Mouse (Mus musculus): Measurements from ENCODE around the gene Evx2.

Gene Evx2

GRCm38 (mm10) chr2:74695383-74695782, 36.0 kb upstream of the Evx2 start:
- DNase-seq (ENCODE audit: low spot score), result no peak

DNA sequence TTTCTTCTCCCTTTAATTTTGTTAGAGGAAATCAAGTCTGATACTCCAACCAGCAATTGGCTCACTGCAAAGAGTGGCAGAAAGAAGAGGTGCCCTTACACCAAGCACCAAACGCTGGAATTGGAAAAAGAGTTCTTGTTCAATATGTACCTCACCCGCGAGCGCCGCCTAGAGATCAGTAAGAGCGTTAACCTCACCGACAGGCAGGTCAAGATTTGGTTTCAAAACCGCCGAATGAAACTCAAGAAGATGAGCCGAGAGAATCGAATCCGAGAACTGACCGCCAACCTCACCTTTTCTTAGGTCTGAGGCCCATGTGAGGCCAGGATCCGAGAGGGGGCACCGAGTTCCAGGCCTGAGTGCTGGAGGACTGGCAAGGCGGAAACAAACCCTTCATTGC, 34.7 kb upstream of the Evx2 start:
- no peak for DNase-seq (ENCODE audit: low spot score)

DNA sequence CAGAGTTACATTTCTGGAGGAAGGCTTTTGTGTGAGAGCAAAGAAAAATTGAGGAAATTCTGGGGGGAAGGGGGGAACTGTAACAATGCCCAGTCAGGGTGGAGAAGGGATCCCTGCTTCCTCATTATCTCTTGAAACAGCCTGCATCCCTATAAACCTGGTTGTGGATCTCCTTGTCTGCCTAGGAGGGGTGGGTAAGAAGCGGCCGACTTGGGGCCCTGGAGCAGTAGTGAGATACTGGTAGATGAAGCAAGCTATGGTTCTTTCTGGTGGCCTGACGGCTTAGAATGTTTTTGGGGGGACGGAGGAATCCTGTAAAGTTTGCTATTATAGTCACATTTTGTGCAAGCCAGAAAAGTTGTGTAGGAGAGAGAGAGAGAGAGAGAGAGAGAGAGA, 34.1 kb upstream of the Evx2 start:
- DNase-seq (ENCODE audit: low spot score), result no peak

- DNase-seq (ENCODE audit: low spot score), result no peak
These were observed 33.6 kb upstream of the Evx2 start for GRCm38 (mm10) chr2:74692808-74693431.

GRCm38 (mm10) chr2:74691995-74692807, 32.8 kb upstream of the Evx2 start:
- DNase-seq (ENCODE audit: low spot score), result no peak

- DNase-seq (ENCODE audit: low spot score), result no peak
These were observed 31.9 kb upstream of the Evx2 start, which contains the start of gene Hoxd10 for GRCm38 (mm10) chr2:74691022-74691951. TSS of gene Hoxd10 (plus strand) at chr2:74691924.

- no peak for DNase-seq (ENCODE audit: low spot score)
These were observed 31.0 kb upstream of the Evx2 start for GRCm38 (mm10) chr2:74690338-74690716.

DNA sequence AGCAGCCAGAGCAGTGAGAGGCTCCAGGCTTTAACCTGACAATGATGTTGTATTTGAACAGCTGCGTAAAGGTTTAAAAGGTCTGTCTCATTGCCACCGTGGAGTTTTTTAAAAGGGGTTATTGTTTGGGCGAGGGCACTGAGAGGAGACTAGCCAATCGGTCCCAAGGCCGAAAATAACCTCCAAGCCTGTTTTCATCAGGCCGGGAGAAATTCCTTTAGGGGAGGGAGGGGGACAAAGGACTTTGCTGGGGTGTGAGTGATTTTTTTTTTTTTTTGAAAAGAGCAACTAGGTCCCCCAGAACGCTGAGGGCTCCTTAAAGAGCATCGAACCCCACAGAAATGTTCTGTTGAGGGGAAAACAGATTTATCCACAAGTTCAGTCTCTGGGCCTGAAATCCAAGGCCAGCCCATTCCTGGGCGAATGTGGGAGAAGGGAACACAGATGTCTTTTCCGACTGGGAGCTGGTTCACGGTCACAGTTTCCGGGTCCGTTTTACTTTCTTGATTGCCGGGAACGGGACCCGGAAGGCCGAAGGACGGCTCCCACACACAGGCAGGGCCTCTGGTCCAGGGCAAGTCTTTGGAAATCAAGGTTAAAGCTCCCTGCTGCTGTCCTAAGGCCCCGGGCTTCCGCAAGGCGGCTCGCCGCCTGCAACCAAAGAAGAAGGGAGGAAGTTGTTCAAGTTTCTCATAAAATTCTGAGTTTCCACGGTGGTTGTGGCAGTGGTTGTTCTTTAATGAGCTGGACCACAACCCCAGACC, 30.4 kb upstream of the Evx2 start:
- DNase-seq (ENCODE audit: low spot score), result no peak

DNA sequence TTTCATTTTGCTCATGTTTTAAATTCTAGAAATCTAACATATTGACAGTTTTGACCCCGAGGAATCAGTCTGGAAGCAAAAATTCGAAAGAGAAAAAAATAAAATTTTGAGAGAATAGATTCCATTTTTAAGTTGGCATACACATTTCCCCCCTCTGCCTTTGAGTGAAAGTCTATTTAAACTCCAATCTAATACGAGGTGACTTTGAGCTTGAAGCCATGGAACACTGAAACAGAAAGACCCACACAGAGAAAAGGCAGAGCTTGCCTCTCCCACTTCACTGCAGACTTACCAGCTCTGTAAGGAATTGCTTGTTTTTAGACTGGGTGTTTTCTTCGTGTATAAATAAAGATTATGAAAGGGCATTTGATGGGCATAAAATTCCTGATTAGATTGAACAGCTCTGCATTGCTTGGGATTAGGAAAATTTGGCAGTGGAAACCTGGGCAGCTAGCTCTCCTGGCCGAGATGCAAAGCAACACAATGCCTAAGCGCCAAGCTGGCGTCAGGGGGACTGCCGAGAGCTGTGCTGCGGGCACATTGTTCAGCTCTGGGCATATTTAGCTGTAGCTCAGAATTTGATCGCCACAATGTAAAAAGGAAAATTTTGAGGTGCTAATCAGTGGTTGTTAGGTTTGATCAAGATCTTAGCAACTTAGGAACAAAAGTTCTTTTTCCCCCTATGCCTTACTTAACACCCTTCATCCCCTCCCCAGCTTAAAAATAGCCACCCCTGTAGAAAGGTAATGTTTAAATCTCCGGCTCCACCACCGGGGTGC, 29.6 kb upstream of the Evx2 start:
- DNase-seq (ENCODE audit: low spot score), result no peak

GRCm38 (mm10) chr2:74687698-74688555, 28.6 kb upstream of the Evx2 start:
- DNase-seq (ENCODE audit: low spot score), result no peak

DNA sequence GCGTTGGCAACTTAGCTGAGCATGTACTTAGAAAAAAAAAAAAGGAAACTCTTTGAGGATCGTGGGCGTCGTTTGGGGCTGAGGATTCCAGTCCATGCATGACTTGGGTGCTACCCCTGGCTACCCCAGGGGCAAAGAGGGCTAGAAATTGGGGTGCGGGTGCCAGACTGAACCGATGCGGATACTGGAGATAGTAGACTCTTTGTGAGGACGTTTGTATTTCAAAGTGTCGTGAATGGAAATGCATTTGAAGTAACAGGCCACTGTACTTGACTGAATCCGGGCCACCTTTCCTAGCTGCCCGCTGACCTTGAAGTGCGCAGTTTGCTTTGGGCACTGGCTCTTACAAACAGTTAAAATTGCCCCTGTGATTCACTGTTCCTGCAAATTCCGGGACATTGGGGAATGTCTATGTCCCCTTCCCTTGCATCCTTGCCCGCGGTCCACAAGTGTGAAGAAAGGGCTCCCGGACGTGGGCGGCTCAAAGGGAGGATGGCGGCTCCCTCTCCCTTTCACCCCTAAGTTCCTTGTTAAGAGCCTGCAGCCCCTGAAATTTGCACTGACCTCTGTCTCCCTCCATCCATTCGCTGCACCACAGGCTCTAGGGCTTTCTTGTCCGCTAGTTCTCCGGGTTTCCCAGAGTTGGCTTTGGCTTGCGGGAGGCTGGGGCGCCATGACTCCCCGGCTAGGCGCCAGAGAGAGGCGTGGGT, 27.8 kb upstream of the Evx2 start:
- DNase-seq (ENCODE audit: low spot score), result no peak

DNA sequence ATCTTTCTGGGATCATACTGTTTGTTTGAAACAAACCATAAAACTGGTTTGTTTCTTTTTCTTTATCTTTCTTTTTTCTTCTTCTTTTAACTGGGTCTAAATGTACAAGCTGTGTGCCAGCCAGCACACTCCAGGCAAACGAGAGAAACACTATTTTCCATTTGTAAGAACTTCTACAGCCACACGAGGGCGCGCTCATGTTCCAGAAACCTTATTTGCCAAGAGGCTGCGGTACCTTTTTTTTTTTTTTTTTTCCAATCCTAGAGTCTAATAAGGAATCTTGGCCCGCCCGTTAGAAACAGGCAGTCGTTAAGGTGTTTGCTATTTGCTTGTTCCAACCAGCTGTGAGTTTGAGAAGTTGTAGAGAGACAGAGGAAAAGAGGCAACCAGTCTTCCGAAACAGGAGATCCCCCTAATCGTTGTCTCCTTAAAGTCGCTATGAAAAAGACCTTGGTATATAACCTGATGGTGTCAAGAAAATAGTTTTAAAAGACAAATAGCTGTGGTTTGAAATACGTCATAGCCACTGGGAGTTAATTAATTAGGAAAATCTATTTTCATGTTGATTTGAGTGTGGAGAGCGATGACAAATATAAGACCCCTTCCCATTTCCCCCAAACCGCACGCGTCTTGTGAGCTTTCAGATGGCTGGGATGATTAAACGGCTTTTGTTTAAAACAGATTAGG, 27.1 kb upstream of the Evx2 start:
- DNase-seq (ENCODE audit: low spot score), result no peak

DNA sequence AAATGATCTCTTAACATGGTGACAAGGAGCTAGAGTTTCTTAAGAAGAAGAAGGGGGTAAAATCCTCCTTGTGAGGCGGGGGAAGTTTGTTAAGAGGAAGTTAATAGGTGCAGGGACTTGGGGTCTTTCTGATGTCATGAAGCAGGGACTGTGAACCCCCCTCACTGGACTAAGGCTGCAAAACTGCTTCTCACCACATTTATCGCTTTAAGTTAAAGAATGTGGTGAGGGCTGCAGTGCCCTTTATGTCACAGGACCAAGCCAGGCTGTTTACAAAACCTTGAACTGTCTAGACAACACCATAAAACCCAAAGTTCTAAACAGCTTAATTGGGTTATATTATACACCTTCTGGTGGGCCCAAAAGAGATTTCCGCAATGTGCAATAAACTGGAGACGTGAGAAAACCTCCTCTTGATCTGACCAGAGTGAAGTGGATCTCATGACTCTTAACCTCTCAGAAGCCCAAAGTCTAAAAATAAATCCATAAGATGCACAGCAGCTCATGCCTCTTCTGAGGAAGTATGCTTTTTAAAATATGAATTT, 25.8 kb upstream of the Evx2 start:
- DNase-seq (ENCODE audit: low spot score), result no peak

DNA sequence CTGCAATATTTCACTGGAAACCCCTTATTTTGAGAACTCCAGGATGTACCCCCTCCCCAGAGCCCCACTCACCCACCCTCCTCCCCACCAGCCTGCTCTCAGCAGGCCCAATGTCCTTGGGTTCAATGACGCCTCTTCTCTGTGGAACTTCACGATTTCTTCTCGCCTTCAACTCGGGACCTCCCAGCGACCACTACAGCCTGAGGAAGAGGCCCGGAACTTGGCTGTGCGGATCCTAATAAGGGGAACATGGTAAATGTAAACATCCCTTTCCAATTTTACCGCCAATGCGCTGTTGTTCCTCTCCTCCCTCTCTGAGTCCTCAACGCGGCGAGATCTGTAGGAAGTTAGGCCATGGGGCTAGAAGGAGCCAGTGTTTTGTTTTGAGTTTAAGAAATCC, 24.7 kb upstream of the Evx2 start:
- DNase-seq (ENCODE audit: low spot score), result no peak

DNA sequence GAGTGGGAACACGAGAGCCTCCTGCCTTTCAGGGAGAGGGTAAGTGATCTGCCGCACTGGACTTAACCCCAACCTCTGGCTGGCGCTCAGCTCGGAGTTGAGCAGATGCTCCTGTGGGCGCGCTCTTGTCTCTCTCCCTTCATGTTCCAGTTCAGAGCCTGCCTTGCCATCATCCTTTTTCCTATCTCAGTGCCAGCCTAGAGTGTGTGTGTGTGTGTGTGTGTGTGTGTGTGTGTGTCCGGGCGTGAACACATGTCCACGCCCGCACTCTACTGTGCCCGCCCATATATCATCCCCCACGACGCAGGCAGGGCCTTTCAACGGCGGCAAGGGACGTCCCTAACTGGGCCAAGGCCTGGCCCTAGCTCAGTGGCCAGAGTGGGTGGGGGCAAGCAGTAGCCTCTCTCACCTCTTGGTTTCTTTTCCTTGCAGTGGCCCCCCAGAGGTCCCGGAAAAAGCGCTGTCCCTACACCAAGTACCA, 24.2 kb upstream of the Evx2 start:
- no peak for DNase-seq (ENCODE audit: low spot score)

- DNase-seq (ENCODE audit: low spot score), result no peak
These were observed 23.4 kb upstream of the Evx2 start for GRCm38 (mm10) chr2:74682796-74683195.

DNA sequence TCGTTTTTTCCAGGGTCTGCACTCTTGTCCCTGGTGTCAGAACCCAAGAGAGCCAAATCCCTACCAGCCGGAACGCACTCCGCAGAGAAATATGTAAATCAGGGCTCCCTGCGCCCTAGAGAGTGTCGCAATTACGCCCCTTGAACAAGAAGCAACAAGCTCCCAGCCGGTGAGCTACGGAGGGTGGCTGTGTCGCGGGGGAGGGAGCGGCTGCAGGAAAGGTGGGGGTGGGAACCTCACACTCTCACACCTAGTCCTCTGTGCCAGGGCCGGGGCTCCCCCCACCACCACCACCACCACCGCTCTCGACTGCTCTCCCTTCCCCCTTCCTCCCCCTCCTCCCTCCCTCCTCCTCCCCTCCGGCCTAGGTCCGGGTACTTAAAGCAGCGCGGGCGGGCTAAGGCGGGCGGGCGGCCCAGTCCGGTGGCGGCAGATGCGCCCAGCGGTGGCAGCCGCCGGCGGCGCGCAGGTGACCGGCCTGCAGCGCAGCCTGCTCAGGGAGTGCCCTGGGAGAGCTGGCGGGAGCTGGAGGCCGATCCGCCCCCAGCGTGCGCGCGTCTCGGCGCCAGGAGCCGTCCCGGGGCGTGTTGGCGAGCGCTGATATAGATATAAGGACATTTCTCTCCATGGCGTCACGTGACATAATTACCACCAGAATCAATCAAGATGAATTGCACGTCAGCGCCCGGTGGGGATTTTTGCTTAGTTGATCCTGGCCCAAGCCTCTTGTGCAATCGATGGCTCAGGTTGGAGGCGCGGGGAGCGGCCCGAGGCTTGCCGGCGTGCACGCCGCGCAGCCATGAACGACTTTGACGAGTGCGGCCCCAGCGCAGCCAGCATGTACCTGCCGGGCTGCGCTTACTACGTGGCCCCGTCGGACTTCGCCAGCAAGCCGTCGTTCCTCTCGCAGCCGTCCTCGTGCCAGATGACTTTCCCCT, 22.5 kb upstream of the Evx2 start:
- DNase-seq (ENCODE audit: low spot score), result no peak
